Mouse (Mus musculus): ENCODE data around the gene Pyy.

Gene Pyy

GRCm38 (mm10) chr11:102107732-102108131, at the start of gene Pyy:
Gene Pyy, minus strand, starts transcription at chr11:102107832.
- DNase-seq = no peak

- no peak for DNase-seq
Observed at GRCm38 (mm10) chr11:102156786-102157089, 49.1 kb upstream of the Pyy start.

GRCm38 (mm10) chr11:102156039-102156785, 48.6 kb upstream of the Pyy start, which contains the start of gene Tmem101:
Gene Tmem101, minus strand, starts transcription at chr11:102156404.
- DNase-seq = peak; percentile 91

- no peak for DNase-seq
Observed at GRCm38 (mm10) chr11:102147213-102147989, 39.8 kb upstream of the Pyy start.

- no peak for DNase-seq
Observed at GRCm38 (mm10) chr11:102146531-102146930, 38.9 kb upstream of the Pyy start.

GRCm38 (mm10) chr11:102146005-102146404, 38.4 kb upstream of the Pyy start:
- no peak for DNase-seq

- DNase-seq = no peak
Observed at GRCm38 (mm10) chr11:102145471-102146001, 37.9 kb upstream of the Pyy start, which contains the start of gene Nags. Gene Nags, plus strand, starts transcription at chr11:102145513.

GRCm38 (mm10) chr11:102144957-102145470, 37.4 kb upstream of the Pyy start:
- DNase-seq = no peak

- no peak for DNase-seq
Observed at GRCm38 (mm10) chr11:102142355-102142754, 34.7 kb upstream of the Pyy start.

- no peak for DNase-seq
Observed at GRCm38 (mm10) chr11:102140508-102140907, 32.9 kb upstream of the Pyy start.

GRCm38 (mm10) chr11:102138447-102138740, 30.8 kb upstream of the Pyy start:
- peak; percentile 44 for DNase-seq

GRCm38 (mm10) chr11:102137625-102138446, 30.2 kb upstream of the Pyy start:
- DNase-seq = no peak

GRCm38 (mm10) chr11:102134516-102134915, 26.9 kb upstream of the Pyy start:
- no peak for DNase-seq

GRCm38 (mm10) chr11:102117386-102117785, 9.8 kb upstream of the Pyy start:
- no peak for DNase-seq

GRCm38 (mm10) chr11:102116241-102116640, 8.6 kb upstream of the Pyy start:
- no peak for DNase-seq

GRCm38 (mm10) chr11:102111576-102111975, 3.9 kb upstream of the Pyy start:
- no peak for DNase-seq

GRCm38 (mm10) chr11:102106911-102107310, 721 bp downstream of the Pyy start:
- no peak for DNase-seq

- DNase-seq = no peak
Observed at GRCm38 (mm10) chr11:102102485-102103258, 5.0 kb downstream of the Pyy start.

- DNase-seq = no peak
Observed at GRCm38 (mm10) chr11:102101219-102101618, 6.4 kb downstream of the Pyy start, which contains the start of gene Ppy. Gene Ppy, minus strand, starts transcription at chr11:102101319.

GRCm38 (mm10) chr11:102096887-102097391, 10.7 kb downstream of the Pyy start:
- peak; percentile 60 for DNase-seq

GRCm38 (mm10) chr11:102096446-102096845, 11.2 kb downstream of the Pyy start:
- no peak for DNase-seq

GRCm38 (mm10) chr11:102095676-102096075, 12.0 kb downstream of the Pyy start:
- DNase-seq = no peak

Data from layer of hippocampus, adult 9-11 months (tissue).